Mouse (Mus musculus): ENCODE results near the gene Klf12.

DNA sequence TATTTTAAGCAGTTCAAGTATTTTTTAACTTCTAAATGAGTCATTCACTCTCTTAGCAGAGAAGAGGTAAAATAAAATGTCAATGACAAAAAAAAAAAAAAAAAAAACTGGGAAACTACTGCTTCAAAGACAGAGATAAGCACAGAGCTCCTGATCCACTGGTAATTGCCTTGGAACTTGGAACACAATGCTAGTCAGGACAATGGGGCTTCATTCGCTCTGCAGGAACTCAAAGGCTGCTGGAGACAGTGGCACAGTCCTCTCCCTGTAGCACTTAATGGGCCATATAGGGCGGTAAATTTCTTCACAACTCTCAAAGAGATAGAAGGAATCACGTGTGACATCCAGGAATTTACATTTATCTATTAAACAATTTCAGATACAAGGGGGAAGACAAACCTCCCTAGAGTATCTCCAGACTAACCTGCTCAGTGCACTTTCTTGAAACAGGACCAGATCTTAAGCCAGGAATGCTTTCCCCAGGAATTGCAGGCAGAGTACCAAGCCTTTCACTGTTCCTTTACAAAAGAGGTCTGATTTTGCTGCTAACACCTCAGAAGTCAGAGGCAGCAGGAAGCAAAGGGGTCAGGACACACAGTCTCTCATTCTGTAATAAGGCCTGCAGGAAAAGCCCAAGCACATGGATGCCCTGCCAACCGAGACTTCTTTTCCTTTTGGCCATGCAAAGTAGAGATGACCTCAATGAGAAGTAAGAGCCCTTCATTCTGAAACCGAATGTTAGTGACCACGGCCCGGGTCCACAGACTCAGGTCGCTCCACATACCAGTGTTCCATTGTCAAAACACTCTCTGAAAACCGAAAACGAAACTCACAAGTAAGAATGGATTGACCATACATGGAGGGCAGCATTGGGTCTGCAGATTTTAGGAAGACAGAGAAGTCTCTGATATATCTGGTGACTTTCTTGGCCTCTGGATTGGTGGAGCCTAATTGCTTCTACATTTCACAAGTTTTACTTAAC, 187.0 kb downstream of the Klf12 start:
- TF ChIP-seq CTCF (IDR thresholded peaks at IDR 0.05; ENCODE audit: borderline replicate concordance, extremely low read depth, insufficient read depth, insufficient read length) (no peak), POLR2A (IDR thresholded peaks at IDR 0.05; ENCODE audit: borderline replicate concordance, extremely low read depth, insufficient read depth, insufficient read length, poor library complexity, severe bottlenecking) (no peak)
